Mouse (Mus musculus) left cerebral cortex, postnatal 36 days (tissue): ENCODE data around the gene Sars2. TPM values are rescaled to one million over a fixed set of nuclear protein-coding genes. Genes with fewer than 3 reads are reported as not detected.
"Not testable (repeated sequence)": the region's sequence is repeated elsewhere in the genome, so short reads cannot be mapped to it uniquely, and the experiment has no call there.

Experiments
- DNase-seq, 2 experiments: peaks; one replicate each; pipeline ENCODE4 v3.0.0; 2021 to 2022; ENCODE audit warnings: low spot score in 2 of 2, mixed read lengths in 1 of 2
- intact Hi-C: fragments of 180-260 bp; cut with DNase I; formaldehyde crosslinking; loops from one replicate; pipeline ENCODE4 v1.15.1; 2025
- total RNA-seq, 2 experiments: library from RNA; stranded (reverse); gene quantifications; 2 replicates each; pipeline ENCODE4 v1.2.3; 2021

The Sars2 gene
- 10 to 100 TPM; 14.9 to 15.1 TPM for total RNA-seq

- intact Hi-C loops: no loop called here
- DNase-seq: peak; percentile 97
Measured at GRCm38 (mm10) chr7:28741709-28742438, at the start of gene Sars2, which contains the start of gene Mrps12. Sars2 (plus strand) TSS chr7:28741992. Mrps12 (minus strand) TSS chr7:28741820.

- intact Hi-C loops: no loop called here
Measured at GRCm38 (mm10) chr7:28692545-28693320, 49.1 kb upstream of the Sars2 start, which contains the start of gene Fbxo27. Fbxo27 (plus strand) TSS chr7:28692849.

GRCm38 (mm10) chr7:28693321-28693966 lies 48.3 kb upstream of the Sars2 start:
- peak; percentile 75 to 86 for DNase-seq
- intact Hi-C loops: no loop called here

More at GRCm38 (mm10) chr7:28692545-28693320, 49.1 kb upstream of the Sars2 start, which contains the start of gene Fbxo27:
- DNase-seq: peak; percentile 41 to 67

- DNase-seq: no peak
- intact Hi-C loops: no loop called here
Measured at GRCm38 (mm10) chr7:28694423-28694822, 47.4 kb upstream of the Sars2 start.

GRCm38 (mm10) chr7:28694966-28695511 lies 46.8 kb upstream of the Sars2 start:
- no peak for DNase-seq
- intact Hi-C loops: no loop called here

- intact Hi-C loops: no loop called here
- DNase-seq: no peak
Measured at GRCm38 (mm10) chr7:28697277-28697676, 44.5 kb upstream of the Sars2 start.

- no peak for DNase-seq
- intact Hi-C loops: no loop called here
Measured at GRCm38 (mm10) chr7:28700269-28700668, 41.5 kb upstream of the Sars2 start.

GRCm38 (mm10) chr7:28701306-28701705 lies 40.5 kb upstream of the Sars2 start:
- intact Hi-C loops, DNase-seq: not testable (repeated sequence)

- no peak for DNase-seq
- intact Hi-C loops: no loop called here
Measured at GRCm38 (mm10) chr7:28702601-28703143, 39.1 kb upstream of the Sars2 start.

- no peak for DNase-seq
- intact Hi-C loops: no loop called here
Measured at GRCm38 (mm10) chr7:28709454-28709853, 32.3 kb upstream of the Sars2 start.

- intact Hi-C loops: no loop called here
- DNase-seq: no peak
Measured at GRCm38 (mm10) chr7:28710962-28711361, 30.8 kb upstream of the Sars2 start.

- intact Hi-C loops: no loop called here
- DNase-seq: peak; percentile 43 to 51
Measured at GRCm38 (mm10) chr7:28714667-28715066, 27.1 kb upstream of the Sars2 start.

GRCm38 (mm10) chr7:28715598-28715997 lies 26.2 kb upstream of the Sars2 start:
- no peak for DNase-seq
- intact Hi-C loops: no loop called here

GRCm38 (mm10) chr7:28716590-28717281 lies 25.1 kb upstream of the Sars2 start, which contains the start of gene Fbxo17:
Fbxo17 (plus strand) TSS chr7:28716804.
- intact Hi-C loops: no loop called here
- DNase-seq: peak in 1 of 2 experiments; percentile 34

GRCm38 (mm10) chr7:28717726-28718125 lies 24.1 kb upstream of the Sars2 start:
- no peak for DNase-seq
- intact Hi-C loops: no loop called here

GRCm38 (mm10) chr7:28719159-28719558 lies 22.6 kb upstream of the Sars2 start:
- intact Hi-C loops: no loop called here
- DNase-seq: no peak

GRCm38 (mm10) chr7:28719650-28720049 lies 22.1 kb upstream of the Sars2 start:
- intact Hi-C loops: no loop called here

GRCm38 (mm10) chr7:28720753-28721537 lies 20.8 kb upstream of the Sars2 start:
- intact Hi-C loops: no loop called here

More at GRCm38 (mm10) chr7:28719650-28720049, 22.1 kb upstream of the Sars2 start:
- no peak for DNase-seq

More at GRCm38 (mm10) chr7:28720753-28721537, 20.8 kb upstream of the Sars2 start:
- no peak for DNase-seq
